Mouse (Mus musculus): Measurements from ENCODE around the gene Dppa3. TPM values are rescaled to one million over a fixed set of nuclear protein-coding genes. Genes with fewer than 3 reads are reported as not detected.
A peak's percentile ranks its signal among the peaks of the same experiment; 100 is the strongest.

Gene Dppa3
- polyA plus RNA-seq, 1 experiment from 2014 or later, result not detected

DNA sequence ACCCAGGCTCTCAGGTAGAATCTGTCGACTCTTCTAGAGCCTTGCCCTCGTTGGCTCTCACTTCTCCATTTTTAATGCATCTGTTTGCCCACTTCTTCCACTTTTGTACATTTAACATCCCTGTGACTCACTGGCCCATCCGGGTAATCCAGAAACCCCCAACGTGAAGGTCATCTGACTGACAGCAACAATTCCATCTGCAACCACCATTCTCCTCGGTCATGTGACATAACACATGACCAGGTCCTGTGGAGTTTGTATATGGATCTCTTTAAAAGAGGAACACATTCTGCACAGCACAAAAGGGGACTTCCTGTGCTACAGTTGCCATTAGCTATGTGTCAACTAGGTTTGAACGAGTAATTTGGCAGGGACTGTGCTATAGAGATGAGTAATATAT lies 28.1 kb downstream of the Dppa3 start:
- Histone ChIP-seq H3K27me3 (replicated peaks) (no peaks in the 10 kb centered on the region), H3K4me3 (replicated peaks) (no peak overlapping the region), H3K9ac (replicated peaks) (no peak overlapping the region), H3K9me3 (replicated peaks) (no peaks in the 10 kb centered on the region), H3K4me1 (no peaks in the 10 kb centered on the region), H3K27ac (replicated peaks) (no peak overlapping the region), H3K4me2 (no peak overlapping the region), H3K36me3 (no peaks in the 10 kb centered on the region)
- 80% methylated on average over 6 of the region's 6 CpGs for WGBS
- no peak for ATAC-seq (ENCODE audit: low FRiP score)

DNA sequence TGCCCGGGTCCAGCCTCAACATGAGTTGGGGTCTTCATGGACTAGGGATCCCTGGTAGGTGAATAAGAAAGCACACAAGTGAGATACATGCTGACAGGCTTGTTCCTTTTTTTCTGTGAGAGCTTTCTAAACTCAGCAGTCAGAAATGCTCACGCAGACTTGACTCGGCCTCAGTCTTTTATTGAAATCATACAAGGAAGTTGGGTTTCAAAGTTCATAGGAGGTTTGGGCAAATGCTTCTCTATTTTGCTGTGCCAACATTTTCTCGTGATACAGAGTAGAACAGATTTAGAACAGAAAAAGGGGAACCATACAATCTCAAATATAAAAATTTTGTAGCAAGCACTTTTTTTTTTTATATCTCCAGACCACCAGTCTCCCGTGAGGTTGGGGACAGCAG lies 31.4 kb downstream of the Dppa3 start:
- 86% methylated on average over 5 of the region's 5 CpGs for WGBS
- H3K9me3 ChIP-seq (replicated peaks), result no peaks in the 10 kb centered on the region
- no peak overlapping the region for H3K27ac ChIP-seq (replicated peaks)
- no peak overlapping the region for H3K4me2 ChIP-seq
- H3K9ac ChIP-seq (replicated peaks), result no peak overlapping the region
- H3K4me3 ChIP-seq (replicated peaks), result no peak overlapping the region
- no peaks in the 10 kb centered on the region for H3K4me1 ChIP-seq
- ATAC-seq (ENCODE audit: low FRiP score), result no peak
- peaks cover 14% of the 10 kb centered on the region for H3K27me3 ChIP-seq (replicated peaks)
- no peaks in the 10 kb centered on the region for H3K36me3 ChIP-seq

DNA sequence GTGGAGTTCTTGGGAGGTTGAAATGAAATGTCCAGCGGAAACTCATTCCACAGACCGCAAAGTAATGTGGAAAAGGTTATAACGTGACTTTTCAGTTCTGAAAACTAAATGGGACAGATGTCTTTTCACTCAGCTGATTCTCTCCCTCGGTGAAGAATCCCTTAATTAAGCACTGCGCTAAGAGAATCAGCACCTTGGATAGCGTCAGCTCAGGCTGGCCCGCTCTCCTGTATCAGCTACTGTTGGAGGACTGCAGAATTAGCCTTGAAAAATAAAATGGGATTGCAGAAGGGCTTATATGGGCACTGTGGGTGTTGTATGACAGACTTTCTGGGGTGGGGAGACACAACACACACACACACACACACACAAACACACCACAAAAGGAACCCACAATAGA lies 33.4 kb downstream of the Dppa3 start:
- Histone ChIP-seq H3K4me1 (no peaks in the 10 kb centered on the region), H3K4me3 (replicated peaks) (no peak overlapping the region), H3K36me3 (no peaks in the 10 kb centered on the region), H3K4me2 (no peak overlapping the region), H3K27ac (replicated peaks) (no peak overlapping the region), H3K9me3 (replicated peaks) (no peaks in the 10 kb centered on the region), H3K9ac (replicated peaks) (no peak overlapping the region), H3K27me3 (replicated peaks) (peaks cover 23% of the 10 kb centered on the region)
- 23% methylated on average over 7 of the region's 7 CpGs for WGBS
- ATAC-seq (ENCODE audit: low FRiP score), result no peak

DNA sequence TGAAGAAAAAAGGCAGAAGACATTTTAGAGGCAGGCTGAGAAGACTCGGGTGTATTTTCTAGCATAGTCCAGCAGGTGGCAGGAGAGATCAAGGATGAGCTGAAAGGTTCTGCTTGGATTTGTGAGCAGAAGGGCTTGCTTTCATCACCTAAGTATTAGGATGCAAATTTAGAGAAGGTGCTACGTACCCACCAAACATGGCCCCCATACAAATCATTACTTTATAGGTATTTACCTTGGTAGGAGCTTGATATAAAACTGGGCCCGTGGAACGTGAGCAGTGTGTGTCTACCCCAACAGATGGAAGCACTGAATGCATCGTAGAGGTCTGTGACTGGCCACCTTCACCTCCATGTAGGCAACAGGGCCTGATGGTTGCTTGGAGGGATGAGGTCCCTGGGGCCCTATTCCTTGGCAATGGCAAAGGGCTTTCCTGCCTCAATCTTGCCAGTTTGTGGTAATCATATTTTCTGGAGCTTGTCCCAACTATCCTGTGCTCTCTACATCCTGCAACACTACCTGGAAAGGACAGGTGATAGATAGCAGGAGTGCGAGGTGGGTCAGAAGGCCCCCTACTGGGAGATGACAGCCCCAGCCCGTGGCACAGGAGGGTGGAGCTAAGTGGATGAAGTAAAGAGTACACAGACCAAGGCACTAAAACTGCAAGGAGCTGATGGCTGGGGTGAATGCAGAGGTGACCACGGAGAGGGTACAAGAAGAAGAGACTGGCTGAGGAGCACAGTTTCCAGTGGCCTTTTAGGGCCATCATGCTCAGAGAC lies 34.6 kb downstream of the Dppa3 start:
- peak; percentile 79 for ATAC-seq (ENCODE audit: low FRiP score)
- Histone ChIP-seq H3K4me2 (no peak overlapping the region), H3K27me3 (replicated peaks) (peaks cover 23% of the 10 kb centered on the region), H3K27ac (replicated peaks) (no peak overlapping the region), H3K36me3 (no peaks in the 10 kb centered on the region), H3K9ac (replicated peaks) (no peak overlapping the region), H3K4me3 (replicated peaks) (no peak overlapping the region), H3K9me3 (replicated peaks) (no peaks in the 10 kb centered on the region), H3K4me1 (no peaks in the 10 kb centered on the region)
- 37% methylated on average over 8 of the region's 8 CpGs for WGBS

DNA sequence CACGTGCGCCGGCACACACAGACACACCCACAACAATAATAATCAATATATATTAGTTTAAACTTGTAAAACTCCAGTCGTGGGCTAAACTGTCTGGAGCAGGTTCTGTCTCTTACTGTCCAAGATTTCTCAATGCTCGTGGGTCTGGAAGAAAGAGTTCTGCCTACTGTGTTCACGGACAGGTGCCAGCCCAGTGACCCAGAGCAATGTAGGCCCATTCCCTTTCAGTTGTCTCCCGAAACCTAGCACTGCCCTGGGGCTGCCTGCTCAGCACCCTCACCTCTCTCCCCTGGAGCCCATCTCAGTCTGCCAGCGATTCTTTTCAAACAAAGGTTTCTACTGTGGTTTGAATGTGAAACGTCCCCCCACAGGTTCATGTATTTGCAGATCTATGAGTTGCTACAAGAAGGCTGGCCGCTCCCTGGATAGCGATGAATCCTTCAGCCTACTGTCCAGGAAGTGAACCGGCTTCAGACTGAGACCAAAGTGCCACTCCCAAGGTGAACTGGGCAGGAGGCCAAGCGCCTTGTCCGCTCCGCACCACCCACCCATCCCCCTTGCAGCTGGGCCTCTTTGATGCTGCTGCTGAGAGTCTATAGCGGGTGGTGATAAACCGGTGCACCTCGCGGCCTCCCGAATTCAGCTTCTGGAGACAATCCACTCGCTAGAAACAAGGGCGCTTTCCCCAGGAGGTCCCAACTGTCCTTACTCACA lies 36.5 kb downstream of the Dppa3 start:
- Histone ChIP-seq H3K4me2 (no peak overlapping the region), H3K4me3 (replicated peaks) (no peak overlapping the region), H3K27ac (replicated peaks) (no peak overlapping the region), H3K9ac (replicated peaks) (no peak overlapping the region), H3K27me3 (replicated peaks) (peaks cover 23% of the 10 kb centered on the region), H3K4me1 (no peaks in the 10 kb centered on the region), H3K9me3 (replicated peaks) (no peaks in the 10 kb centered on the region), H3K36me3 (no peaks in the 10 kb centered on the region)
- no peak for ATAC-seq (ENCODE audit: low FRiP score)
- 24% methylated on average over 22 of the region's 22 CpGs for WGBS

DNA sequence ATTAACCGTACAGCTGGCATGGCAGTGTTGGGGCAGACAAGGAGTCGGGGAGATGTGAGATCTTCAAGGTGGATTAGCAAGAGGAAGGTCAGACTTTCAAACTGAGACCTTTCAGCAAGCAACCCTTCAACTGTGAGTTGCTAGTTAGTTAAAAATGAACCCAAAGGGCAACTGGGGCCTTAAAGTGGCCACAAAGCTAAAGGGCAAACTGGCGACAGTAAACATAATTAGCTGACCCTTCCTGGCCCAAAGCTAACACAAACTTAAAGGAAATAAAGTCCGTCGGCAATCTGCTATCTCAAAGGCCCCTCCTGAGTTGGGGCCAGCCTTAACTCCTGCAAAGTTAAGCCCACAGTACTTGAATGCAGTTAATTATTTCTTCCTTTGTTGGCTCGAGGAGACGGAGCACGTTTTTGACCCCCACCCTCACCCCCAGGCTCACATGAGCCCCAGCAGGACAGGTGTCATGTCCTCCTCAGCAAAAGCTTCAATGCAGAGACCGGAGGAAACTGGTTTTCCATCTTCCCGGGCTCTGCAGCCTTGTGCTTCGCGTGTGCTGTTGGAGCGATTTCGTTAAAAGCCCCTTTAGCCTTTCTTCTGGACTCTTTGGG lies 37.5 kb downstream of the Dppa3 start:
- Histone ChIP-seq H3K27me3 (replicated peaks) (peaks cover 23% of the 10 kb centered on the region), H3K9me3 (replicated peaks) (no peaks in the 10 kb centered on the region), H3K4me1 (no peaks in the 10 kb centered on the region), H3K4me3 (replicated peaks) (no peak overlapping the region), H3K27ac (replicated peaks) (no peak overlapping the region), H3K9ac (replicated peaks) (no peak overlapping the region), H3K36me3 (no peaks in the 10 kb centered on the region), H3K4me2 (no peak overlapping the region)
- WGBS, result 35% methylated on average over 14 of the region's 14 CpGs
- no peak for ATAC-seq (ENCODE audit: low FRiP score)

DNA sequence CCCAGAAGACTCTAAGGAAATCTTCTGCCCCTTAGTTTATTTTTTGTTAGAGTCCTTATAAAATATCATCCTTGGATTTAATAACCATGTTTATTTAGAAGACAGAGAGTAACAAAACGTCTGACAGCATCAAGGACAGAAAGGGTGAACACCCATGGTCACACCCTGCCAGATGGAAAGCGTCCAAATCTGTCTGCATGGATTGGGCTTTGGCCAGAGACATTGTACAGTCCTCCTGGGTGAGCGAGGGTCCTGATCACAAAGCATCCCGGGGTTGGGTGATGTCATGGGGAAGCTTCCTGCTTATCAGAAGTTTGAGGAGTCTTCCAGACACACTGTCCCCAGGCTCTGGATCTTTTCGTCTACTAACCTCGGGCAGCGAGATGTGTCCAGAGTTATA lies 39.7 kb downstream of the Dppa3 start:
- 81% methylated on average over 7 of the region's 7 CpGs for WGBS
- H3K27me3 ChIP-seq (replicated peaks), result peaks cover 22% of the 10 kb centered on the region
- no peak for ATAC-seq (ENCODE audit: low FRiP score)

DNA sequence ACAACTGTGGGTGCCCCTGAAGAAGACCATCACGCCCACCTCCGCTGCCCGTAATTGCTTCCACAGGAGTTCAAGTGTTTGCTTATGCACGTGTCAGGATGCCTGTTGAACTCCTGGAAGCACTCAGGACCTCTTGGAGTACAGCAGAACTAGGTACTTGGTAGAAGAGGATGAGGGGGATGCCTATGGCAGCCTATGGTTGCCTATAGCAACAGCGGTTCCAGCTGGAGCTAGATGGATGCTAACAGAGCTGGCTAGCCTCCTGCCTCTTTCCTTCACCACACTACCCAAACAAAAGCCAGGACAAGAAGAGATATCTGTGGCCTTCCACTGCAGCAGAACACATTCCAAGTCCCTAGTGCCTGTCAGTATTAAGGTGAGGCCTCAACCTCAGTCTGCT lies 41.5 kb downstream of the Dppa3 start:
- peaks cover 8% of the 10 kb centered on the region for H3K27me3 ChIP-seq (replicated peaks)
- H3K9me3 ChIP-seq (replicated peaks), result no peaks in the 10 kb centered on the region
- WGBS, result 79% methylated on average over 5 of the region's 5 CpGs

More for the DNA sequence above, 39.7 kb downstream of the Dppa3 start:
- H3K4me2 ChIP-seq, result no peak overlapping the region
- H3K36me3 ChIP-seq, result no peaks in the 10 kb centered on the region
- no peak overlapping the region for H3K4me3 ChIP-seq (replicated peaks)
- no peaks in the 10 kb centered on the region for H3K9me3 ChIP-seq (replicated peaks)
- H3K27ac ChIP-seq (replicated peaks), result no peak overlapping the region
- no peak overlapping the region for H3K9ac ChIP-seq (replicated peaks)
- H3K4me1 ChIP-seq, result peaks cover 9% of the 10 kb centered on the region

DNA sequence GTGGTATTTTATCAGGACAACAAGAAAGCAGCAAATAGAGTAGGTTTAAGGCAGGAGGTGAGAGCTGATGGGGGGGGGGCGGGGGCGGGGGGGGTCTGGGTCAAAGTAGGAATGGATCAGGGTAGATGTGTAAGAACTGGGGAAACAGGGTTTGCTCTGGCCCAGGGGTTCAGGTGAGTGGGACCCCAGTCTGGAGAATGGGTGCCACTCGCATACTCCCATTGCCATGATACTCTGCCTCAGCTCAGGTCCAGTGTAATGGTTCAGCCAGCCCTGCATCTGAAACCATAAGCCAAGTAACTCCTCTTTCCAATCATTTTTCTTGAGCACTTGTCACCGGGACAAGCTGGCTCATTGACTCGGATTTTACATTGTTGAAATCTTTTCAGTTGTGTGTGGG lies 42.6 kb downstream of the Dppa3 start:
- WGBS, result 77% methylated on average over 5 of the region's 5 CpGs
- no peaks in the 10 kb centered on the region for H3K9me3 ChIP-seq (replicated peaks)
- ATAC-seq (ENCODE audit: low FRiP score), result peak; percentile 8; the same call in 1 of the 2 replicates

More for the DNA sequence above, 41.5 kb downstream of the Dppa3 start:
- H3K4me2 ChIP-seq, result no peak overlapping the region
- peaks cover 9% of the 10 kb centered on the region for H3K4me1 ChIP-seq
- 0 out of 2 replicates have a peak overlapping the region, but pooled peaks have one; percentile 5 for H3K9ac ChIP-seq (replicated peaks)
- ATAC-seq (ENCODE audit: low FRiP score), result no peak
- no peak overlapping the region for H3K4me3 ChIP-seq (replicated peaks)
- no peaks in the 10 kb centered on the region for H3K36me3 ChIP-seq
- no peak overlapping the region for H3K27ac ChIP-seq (replicated peaks)

DNA sequence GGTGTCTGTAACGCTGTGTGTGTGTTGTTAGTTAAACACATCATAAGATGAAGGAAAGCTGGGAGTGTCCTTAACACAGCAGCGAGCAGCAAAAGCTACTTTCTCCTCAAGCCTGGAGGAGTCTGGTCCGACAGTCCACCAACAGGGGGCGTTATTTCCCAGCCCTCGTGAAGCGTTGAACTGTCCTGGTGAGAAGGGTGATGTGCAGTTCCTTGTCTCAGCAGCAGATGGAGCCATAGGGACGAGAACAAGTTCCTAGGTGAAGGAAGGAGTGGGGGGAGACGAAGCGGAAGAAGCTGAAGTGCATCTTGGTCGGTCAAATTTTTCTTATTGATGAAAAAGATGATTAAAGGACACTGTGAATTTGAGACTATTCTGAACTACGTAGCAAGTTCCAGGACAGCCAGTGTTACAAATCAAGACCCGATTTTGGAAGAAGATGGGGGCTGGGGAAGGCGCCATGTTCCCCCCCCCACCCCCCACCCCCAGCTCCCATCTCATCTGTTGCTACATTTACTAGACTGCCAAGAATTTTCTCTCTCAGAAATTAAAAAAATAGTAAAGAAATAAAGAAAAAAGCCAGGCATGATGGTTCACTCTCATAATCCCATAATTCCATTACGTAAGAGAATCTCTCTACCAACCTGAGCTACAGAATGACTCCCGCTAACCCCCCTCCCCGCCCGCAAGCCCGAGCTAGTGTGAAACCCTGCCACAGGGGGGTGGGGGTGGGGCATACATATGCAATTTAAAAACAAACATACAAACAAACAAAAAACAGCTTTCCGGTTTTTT lies 43.4 kb downstream of the Dppa3 start:
- H3K36me3 ChIP-seq, result no peaks in the 10 kb centered on the region
- peak overlapping the region; percentile 51 for H3K9ac ChIP-seq (replicated peaks)
- 7% methylated on average over 19 of the region's 19 CpGs for WGBS
- no peaks in the 10 kb centered on the region for H3K27me3 ChIP-seq (replicated peaks)
- H3K27ac ChIP-seq (replicated peaks), result peak overlapping the region; percentile 56; the same call in 1 of the 2 replicates
- peak; percentile 94 for ATAC-seq (ENCODE audit: low FRiP score)
- peak overlapping the region; percentile 68 for H3K4me2 ChIP-seq
- H3K9me3 ChIP-seq (replicated peaks), result no peaks in the 10 kb centered on the region
- peaks cover 9% of the 10 kb centered on the region for H3K4me1 ChIP-seq
- peak overlapping the region; percentile 48 for H3K4me3 ChIP-seq (replicated peaks)

More for the DNA sequence above, 42.6 kb downstream of the Dppa3 start:
- Histone ChIP-seq H3K4me3 (replicated peaks) (no peak overlapping the region), H3K27me3 (replicated peaks) (no peaks in the 10 kb centered on the region), H3K9ac (replicated peaks) (no peak overlapping the region), H3K36me3 (no peaks in the 10 kb centered on the region), H3K4me2 (no peak overlapping the region), H3K27ac (replicated peaks) (no peak overlapping the region), H3K4me1 (peaks cover 9% of the 10 kb centered on the region)

DNA sequence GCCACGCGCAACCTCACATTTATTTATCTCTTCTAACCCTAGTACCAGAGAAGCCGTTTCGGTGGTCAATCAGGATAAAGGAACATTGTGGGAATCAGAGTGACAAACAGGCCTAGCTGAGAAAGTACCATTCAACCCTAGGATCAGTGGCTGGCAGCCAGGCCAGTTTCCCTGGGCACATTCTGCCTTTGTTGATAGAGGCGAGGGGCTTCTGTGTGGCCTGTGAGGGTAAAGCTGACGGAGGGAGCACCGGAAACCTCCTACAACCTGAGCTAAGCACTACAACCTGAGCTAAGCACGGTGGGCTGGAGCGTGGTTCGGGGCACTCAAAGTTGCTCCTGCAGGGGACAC lies 44.0 kb downstream of the Dppa3 start:
- Histone ChIP-seq H3K4me1 (peaks cover 9% of the 10 kb centered on the region), H3K27me3 (replicated peaks) (no peaks in the 10 kb centered on the region), H3K4me3 (replicated peaks) (peak overlapping the region; percentile 48), H3K9me3 (replicated peaks) (no peaks in the 10 kb centered on the region), H3K36me3 (no peaks in the 10 kb centered on the region), H3K27ac (replicated peaks) (peak overlapping the region; percentile 56), H3K9ac (replicated peaks) (peak overlapping the region; percentile 51; the same call in 1 of the 2 replicates), H3K4me2 (peak overlapping the region; percentile 68)
- 30% methylated on average over 10 of the region's 10 CpGs for WGBS
- peak; percentile 35; the same call in 1 of the 2 replicates for ATAC-seq (ENCODE audit: low FRiP score)
